Mouse (Mus musculus) forelimb bud, embryonic 11.5 days (tissue): ENCODE measurements around the gene Gm11214.
A peak's percentile ranks its signal among the peaks of the same experiment; 100 is the strongest.

Experiments
- DNase-seq: peaks from one replicate; pipeline ENCODE4 v3.0.0-alpha.2; 2012; ENCODE audit warnings: low read depth, low spot score

Gene Gm11214

DNA sequence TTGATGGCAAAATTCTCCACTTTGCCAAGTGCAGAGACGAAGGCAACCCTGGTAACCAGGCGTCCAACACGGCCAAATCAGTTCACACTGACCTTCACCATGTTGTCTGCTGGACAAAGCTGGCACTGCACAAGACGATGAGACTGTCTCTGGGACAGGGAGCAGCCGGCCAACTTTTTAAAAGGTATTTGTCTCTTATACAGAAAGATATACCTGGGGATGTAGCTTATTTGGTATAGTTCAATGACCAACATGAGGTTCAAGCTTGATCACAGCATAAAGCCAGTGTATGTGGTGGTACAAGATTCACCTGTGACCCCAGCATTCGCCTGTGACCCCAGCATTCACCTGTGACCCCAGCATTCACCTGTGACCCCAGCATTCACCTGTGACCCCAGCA lies at the start of gene Gm11214:
Gm11214 (minus strand) TSS at position 101 of the 400 bp plus-strand sequence.
- DNase-seq, result peak; percentile 10

- DNase-seq, result no peak
These were observed 48.7 kb upstream of the Gm11214 start for GRCm38 (mm10) chr4:63711886-63712285.

GRCm38 (mm10) chr4:63710431-63711220 lies 47.4 kb upstream of the Gm11214 start:
- no peak for DNase-seq

GRCm38 (mm10) chr4:63706279-63706971 lies 43.2 kb upstream of the Gm11214 start:
- DNase-seq, result no peak

- DNase-seq, result no peak
These were observed 41.1 kb upstream of the Gm11214 start for GRCm38 (mm10) chr4:63704232-63704631.

DNA sequence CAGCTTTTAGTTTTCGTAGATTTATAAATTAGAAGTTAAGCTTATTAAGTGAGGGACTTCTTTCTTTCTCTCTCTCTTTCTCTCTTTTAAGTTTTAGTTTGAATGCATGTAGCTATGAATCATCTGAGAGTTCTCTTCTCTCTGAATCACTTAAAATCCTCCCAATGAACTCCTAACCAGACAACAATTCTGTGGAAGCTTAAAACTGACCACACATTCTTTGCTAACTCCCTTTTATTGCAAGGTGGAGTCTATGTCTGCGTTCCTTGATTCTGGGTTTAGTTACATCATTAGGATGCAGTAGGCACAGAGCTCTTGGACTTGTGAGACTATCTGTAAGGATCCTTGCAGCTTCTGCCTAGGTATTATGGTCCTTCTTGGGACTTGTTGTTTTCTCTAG lies 40.5 kb upstream of the Gm11214 start:
- no peak for DNase-seq

GRCm38 (mm10) chr4:63702006-63702704 lies 39.0 kb upstream of the Gm11214 start:
- no peak for DNase-seq

DNA sequence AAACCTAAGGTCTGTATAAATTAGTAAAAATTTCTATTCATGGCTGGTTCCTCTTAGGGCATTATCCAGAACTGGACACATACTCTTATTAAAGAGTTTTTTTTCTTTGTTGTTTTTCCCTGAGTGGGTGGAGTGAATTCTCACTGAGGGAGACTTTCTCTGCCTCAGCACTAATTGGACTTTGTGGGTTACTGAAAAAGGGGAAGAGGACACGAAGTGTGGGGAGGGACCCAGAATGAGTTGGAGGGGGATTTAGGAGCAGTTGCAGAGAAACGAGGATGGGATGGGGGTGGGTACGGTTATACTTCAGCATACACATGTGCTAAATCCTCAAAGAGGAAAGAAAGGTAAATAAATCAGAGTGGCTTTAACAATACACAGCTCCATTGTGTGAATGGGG lies 36.6 kb upstream of the Gm11214 start:
- no peak for DNase-seq

GRCm38 (mm10) chr4:63696921-63697320 lies 33.7 kb upstream of the Gm11214 start:
- DNase-seq, result no peak

GRCm38 (mm10) chr4:63692351-63692750 lies 29.2 kb upstream of the Gm11214 start:
- DNase-seq, result no peak

- DNase-seq, result no peak
These were observed 24.2 kb upstream of the Gm11214 start for GRCm38 (mm10) chr4:63687429-63687828.

GRCm38 (mm10) chr4:63686157-63686556 lies 23.0 kb upstream of the Gm11214 start:
- DNase-seq, result peak; percentile 38

DNA sequence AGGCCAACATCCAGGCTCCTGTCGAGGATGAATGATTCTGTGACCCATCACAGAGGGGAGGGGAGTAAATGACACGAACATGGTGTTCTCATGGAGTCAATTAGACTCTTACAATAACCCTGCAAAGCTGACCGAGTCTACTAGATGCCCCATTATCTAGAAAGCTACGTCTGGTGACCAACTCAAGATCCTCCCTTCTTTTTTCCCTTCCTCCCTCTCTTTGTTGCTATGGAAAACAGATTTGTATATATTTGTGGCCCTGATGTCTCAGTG lies 22.0 kb upstream of the Gm11214 start:
- DNase-seq, result no peak

DNA sequence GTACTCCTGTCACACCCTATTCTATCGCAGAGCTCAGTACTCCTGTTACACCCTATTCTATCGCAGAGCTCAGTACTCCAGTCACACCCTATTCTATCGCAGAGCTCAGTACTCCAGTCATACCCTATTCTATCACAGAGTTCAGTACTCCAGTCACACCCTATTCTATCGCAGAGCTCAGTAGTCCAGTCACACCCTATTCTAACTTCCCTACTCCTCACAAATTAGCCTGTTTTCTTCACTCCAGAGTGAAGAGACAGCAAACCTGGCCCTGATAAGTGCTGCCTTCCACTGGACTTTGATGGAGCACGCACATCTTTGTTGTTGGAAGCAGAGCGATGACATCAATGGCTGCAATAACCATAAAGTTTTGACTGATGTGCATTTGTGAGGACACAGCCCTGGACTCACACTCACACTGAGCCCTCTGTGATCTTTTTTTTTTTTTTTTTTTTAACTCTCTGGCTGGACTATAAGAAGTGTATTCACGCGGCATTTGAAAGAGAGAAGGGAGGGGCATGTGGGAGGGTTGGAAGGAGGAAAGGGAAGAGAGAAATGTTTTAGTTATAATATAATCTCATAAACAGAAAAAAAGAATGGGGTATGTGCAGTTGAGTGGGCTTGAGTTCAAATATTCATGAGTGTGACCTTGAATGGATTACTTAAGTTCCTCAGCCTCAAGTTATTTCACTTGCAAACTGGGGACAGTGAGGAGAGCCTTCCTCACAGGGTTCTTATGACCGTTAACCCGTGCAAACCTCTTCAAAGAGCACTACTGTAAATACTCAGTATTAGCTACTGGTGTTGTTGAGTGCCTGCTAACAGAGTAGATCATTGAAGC lies 21.5 kb upstream of the Gm11214 start:
- no peak for DNase-seq

- no peak for DNase-seq
These were observed 20.5 kb upstream of the Gm11214 start for GRCm38 (mm10) chr4:63683716-63684115.

DNA sequence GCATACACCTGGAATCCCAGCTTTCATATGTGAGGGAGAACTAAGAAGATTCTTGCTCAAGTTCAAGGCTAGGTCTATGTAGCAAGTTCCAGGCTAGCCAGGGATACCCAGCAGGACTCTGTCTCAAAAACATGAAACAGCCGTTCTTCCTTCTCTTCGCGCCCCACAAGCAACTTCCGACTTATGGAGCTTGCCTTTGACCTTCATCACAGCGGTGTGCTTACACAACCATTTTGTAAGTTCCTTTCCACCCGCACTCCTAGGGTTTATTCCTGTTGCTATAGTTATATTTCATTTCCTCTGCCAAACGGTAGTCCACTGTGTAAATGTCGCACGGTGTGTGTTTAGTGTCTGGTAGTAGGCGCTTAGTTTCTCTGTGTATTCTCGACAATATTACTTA lies 19.9 kb upstream of the Gm11214 start:
- no peak for DNase-seq

DNA sequence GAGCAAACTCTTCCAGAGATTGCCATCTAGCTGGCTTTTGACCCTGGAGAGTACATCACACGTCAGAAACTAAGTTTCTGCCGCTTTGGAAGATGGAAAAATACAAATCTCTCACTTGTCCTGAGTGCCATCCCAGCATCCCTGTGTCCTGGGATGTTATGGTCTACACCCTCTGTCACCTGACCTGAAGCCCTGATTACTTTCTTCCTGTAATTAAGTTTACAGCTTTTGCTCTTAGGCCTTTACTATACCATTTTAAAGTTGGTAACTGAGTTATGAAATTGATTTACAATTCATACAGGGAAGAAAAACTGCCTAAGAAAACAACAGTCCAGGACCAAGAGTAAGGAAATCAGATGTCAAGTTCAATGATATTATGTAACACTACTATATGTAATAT lies 19.3 kb upstream of the Gm11214 start:
- DNase-seq, result no peak

- DNase-seq, result no peak
These were observed 18.4 kb upstream of the Gm11214 start for GRCm38 (mm10) chr4:63681557-63681956.

DNA sequence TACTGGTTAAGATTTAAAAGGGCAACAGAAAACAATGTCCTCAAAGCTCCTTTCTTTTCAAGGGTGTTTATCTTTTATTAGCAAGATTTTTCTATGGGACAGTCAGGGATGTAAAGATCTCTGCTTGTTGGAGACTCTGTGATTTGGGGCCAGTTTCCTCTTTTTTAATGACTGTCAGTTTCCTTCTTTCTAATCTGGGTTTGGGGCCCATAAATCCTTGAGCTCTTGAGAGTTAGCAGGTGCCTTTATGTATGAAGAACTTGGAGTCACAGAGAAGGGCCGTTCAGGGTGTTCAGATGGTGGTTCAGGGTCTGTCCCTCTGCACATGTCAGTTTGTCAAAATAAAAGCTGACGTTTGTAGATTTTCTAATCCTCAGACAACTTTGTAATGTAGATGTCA lies 11.9 kb upstream of the Gm11214 start:
- DNase-seq, result no peak

DNA sequence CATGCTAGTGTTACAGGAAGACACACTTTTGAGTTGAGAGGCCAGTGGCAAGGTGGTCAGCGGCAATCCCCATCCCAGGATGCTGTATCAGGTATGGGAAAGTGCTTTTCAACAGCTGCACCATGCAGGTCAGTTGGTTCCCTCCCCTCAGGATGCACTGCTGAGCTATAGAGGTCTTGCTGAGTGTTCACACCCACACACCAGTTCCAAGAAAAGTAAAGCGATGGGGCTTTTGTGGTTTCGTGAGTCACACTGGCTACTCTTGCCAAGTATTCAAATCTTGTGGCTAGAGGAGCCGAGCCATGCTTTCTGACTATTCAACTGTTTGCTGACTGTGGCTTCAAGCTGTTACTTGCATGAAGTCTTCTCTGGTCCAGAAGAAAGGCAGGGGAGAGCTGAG lies 5.1 kb upstream of the Gm11214 start:
- no peak for DNase-seq

GRCm38 (mm10) chr4:63665738-63666137 lies 2.6 kb upstream of the Gm11214 start:
- no peak for DNase-seq

GRCm38 (mm10) chr4:63661857-63662256 lies 1.3 kb downstream of the Gm11214 start:
- no peak for DNase-seq
